Mouse (Mus musculus) T-helper 2 cell (primary cell): ENCODE results near the gene Fam117a.
"Not testable (repeated sequence)": the region's sequence is repeated elsewhere in the genome, so short reads cannot be mapped to it uniquely, and the experiment has no call there.

Experiments
- in situ Hi-C: fragments of 300-600 bp; cut with MboI, MseI; formaldehyde crosslinking; loops from one replicate; pipeline ENCODE4 v1.15.1; 2025; ENCODE audit warnings: high pct_unique_total_duplicates

Gene Fam117a

DNA sequence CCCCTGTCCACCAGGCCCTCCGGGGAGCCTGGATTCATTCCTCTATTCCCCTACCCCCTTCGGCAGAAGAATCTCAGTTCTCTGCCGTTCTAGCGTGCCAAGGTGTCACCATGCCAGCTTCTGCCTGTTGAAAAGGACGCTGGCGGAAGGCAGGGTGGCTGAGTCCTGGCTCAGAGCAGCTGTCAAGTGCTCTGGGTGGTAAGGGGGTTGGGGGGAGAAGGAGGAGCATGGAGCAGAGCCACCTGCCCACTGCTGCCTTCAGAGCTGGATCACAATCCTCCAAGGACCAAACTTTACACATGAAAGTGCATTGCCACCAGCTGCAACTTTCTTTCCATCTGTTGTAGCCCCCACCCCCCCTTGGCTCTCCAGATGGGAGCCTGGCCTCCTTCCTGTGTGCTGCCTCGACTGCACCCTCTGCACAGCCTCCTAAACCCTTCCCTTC, 55.4 kb downstream of the Fam117a start:
- in situ Hi-C loops: no loop called here

DNA sequence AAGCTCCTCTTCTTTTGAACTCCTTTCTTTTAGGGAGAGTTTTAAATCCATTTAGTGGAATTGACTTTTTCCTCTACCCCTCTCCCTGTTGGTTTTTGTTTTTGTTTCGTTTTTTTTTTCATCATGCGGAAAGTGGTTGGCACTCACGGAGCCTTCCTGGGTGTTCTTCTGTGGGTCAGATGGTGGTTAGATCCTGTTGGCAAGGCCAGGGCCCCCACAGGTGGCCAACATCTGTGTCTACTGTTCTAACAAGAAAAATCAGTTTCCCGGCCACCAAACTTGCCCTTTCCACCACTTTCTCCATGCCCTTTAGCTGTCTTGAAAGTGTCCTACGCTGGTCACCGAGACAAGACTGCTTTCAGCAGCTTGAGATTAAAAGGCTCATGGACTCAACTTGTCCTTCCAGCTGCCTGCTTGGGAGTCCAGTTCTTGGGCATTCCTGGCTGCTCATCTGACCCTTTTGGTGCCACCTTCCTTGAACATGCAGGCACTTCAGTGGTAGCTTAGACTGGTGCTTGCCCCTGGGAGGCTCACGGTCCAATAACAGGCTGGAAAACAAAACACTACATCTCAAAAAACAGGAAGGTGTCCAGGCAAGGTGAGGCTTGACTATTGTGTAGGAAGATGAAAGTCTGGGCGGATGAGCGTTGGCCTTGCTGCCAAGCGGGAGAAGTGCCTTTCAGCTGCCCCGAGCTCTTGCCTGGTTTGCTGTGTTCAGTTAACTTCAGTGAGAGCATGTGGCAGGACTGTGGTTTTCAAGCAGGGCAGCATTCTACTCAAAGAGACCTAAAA, 56.1 kb downstream of the Fam117a start:
- in situ Hi-C loops: no loop called here

DNA sequence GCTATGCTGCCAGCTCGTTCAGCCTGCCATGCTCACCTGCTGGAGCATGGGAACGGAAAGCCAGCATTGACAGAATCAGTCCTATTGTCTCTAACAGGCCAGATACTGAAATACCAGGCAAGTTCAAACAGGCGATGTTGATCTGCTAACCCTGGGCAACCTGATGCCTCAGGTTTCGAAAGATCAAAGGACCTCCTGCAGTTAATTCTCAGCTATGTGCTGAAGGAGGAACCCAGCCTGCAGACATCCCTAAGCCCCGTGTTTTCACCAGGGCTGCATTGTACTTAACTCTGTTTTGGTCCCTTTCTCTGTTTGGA, 56.6 kb downstream of the Fam117a start:
- in situ Hi-C loops: no loop called here

GRCm38 (mm10) chr11:95394112-95394511, 57.3 kb downstream of the Fam117a start:
- in situ Hi-C loops: no loop called here

GRCm38 (mm10) chr11:95396548-95396947, 59.7 kb downstream of the Fam117a start:
- in situ Hi-C loops: loop anchor here (5.0 kb wide), 1 partner anchor 126 kb away; no protein-coding TSS in a partner anchor

DNA sequence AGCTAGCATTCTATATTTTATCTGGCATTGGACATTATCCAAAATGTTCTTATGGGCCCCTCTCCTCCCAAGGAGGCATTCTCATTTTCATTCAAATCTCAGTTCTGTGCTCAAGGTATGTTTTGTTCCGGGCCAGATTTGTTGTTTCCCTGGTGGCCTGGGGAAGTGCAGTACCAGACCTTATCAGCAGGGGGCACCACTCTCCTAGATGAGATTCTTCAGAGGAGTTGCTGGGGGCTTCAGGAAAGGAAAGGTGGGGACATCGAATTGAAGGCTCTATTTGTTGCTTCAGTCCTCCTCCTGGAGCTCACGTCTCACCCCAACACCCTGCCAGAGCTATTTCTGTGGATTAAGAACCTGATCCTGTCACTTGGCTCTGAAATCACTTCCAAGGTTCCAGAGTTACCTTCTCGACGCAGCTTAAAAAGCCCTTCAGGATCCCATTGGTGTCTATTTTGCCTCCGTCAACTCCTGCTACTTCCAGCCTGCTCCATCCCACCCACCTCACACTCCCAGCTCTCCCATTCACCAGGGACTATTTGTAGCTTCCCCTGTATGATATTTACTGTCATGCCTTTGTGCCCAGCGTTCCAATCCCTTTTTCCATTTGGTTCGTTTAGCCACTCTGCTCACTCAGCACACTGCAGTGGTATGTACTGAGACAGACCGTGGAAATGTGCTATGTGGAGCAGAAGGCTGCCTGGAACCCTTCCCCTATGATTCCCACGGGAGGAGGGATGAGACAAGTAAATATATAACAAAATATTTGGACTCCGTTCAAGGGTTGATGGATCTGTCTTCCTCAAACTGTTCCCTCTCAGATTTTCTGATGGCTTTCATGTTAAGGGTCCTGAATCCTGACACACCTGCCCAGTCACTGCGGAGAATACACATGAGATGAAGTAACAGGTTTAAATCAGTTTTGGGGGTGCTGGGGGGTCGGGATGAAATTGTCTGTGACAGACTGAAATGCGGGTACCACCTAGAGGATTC, 61.3 kb downstream of the Fam117a start:
- in situ Hi-C loops: loop anchor here (5.0 kb wide), 1 partner anchor 124 kb away; no protein-coding TSS in a partner anchor

GRCm38 (mm10) chr11:95399520-95400020, 62.8 kb downstream of the Fam117a start:
- in situ Hi-C loops: loop anchor here (5.0 kb wide), 1 partner anchor 123 kb away; no protein-coding TSS in a partner anchor

GRCm38 (mm10) chr11:95401568-95401967, 64.8 kb downstream of the Fam117a start:
- in situ Hi-C loops: no loop called here

DNA sequence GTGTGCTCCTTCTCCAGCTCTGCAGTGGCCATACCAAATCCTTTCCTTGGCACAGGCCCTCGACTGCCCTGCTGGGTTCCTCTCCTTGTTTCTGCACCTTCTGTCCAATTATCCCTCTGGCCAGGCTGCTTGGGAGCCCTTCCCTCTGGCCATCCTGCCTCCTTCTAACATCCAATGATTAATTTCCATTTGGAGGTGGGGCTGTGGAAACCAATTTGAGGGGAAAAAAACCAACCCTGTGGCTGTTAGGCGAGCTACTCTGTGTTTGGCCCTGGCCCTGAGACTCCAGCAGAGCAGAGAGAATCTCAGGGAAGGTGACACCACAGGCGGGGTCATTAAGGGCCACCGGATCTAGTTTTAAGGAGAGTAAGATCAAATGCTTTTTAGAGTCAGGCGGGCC, 65.4 kb downstream of the Fam117a start:
- in situ Hi-C loops: no loop called here

DNA sequence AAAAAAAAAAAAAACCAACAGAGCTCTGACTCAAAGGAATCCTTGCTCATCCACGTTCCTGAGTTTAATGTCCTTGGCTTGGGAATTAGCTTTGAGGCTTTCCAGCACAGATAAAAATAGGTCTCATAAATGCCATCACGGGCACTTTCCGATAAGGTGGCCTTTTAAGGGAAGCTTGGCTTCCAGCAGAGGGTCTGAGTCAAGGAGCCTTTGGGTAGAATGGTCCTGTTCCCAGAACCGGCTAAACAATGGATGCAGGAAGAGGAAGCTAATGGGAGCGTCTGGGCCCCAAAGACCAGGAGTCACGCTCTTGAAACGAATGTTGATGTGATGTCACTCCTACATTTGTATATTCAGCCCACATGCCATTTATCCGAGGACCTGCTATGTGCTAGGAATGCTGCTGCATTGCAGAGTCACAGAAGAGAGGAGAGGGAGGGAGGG, 65.9 kb downstream of the Fam117a start:
- in situ Hi-C loops: no loop called here

- in situ Hi-C loops: no loop called here
Observed at GRCm38 (mm10) chr11:95403382-95404340, 66.8 kb downstream of the Fam117a start.

DNA sequence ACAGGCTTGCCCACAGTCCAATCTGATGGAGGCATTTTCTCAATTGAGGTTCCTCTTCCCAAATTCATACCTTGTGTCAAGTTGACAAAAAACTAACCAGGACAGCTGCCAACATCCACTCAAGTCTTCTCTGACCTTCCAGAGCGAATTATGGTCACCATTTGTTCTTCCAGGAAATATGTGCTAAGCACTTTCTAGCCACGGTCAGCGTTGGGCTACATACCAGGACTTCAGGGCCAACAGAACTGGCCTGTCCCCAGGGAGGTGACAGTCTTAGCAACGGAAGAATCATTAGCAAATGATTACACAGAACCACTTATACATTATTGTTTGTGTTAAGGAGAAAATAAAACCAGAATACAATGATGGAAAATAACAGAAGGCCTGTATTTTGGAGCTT, 69.0 kb downstream of the Fam117a start:
- in situ Hi-C loops: no loop called here

- in situ Hi-C loops: not testable (repeated sequence)
Observed at GRCm38 (mm10) chr11:95406398-95406797, 69.6 kb downstream of the Fam117a start.

GRCm38 (mm10) chr11:95409450-95410112, 72.8 kb downstream of the Fam117a start:
- in situ Hi-C loops: no loop called here

- in situ Hi-C loops: no loop called here
Observed at GRCm38 (mm10) chr11:95411453-95412013, 74.7 kb downstream of the Fam117a start.

DNA sequence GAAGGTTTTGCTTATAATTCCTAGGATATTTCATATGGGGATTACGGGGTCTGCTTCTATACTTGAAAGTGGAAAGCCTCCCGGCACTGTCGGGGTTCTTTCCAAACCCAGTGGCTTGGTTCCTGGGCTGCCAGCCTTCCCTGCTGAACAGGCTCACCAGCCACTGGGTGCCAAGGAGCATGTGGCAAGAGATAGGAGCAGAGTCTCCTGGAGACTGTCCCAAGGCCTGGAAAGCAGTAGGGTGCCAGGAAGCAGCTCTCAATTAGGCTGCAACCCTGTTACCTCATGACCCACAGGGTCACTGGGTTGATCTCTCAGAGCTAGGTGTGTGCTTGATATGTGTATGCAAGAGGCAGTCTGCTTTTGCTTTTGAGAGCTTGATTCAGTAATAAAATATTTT, 75.8 kb downstream of the Fam117a start:
- in situ Hi-C loops: no loop called here

DNA sequence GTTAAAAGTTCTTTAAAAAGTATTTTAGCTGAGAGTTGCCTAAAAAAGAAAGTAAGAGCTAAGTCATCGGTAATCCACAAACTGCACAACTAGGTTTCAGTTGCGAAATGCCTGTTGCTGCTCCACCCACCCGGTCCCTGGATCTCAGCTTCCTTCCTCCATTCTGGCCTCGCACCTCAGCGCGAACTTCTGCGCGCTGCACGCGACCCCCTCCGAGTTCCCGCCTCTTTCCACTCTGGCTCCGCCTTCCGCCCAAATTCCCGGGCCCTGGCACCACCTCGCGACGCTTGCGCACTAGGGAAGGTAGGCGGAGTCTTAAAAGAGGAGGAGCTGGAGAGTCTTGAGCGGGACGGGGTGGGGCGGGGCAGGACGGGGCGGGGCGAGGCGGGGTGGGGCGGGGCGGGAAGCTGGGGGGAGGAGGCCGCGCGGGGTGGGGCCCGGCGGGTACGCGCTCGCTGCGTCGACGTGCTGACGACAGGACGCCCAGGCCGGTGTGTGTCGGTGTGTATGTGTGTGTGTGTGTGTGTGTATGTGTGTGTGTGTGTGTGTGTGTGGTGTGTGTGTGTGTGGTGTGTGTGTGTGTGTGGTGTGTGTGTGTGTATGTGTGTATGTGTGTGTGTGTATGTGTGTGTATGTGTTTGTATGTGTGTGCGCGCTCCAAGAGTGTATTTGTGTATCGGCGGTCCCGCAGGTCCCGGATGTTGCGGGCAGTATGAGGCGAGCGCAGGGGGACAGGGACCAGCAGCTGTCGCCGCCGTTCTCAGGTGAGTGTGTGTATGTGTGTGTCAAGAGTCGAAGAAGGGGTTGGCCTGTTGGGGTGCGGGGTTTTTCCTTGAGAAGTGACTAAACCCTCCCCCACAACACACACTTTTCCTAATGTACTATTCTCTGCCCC, 77.1 kb downstream of the Fam117a start, which contains the start of gene Spop:
TSS of gene Spop (plus strand) at position 440 of the 895 bp plus-strand sequence.
- in situ Hi-C loops: no loop called here

- in situ Hi-C loops: no loop called here
Observed at GRCm38 (mm10) chr11:95414536-95415161, 77.8 kb downstream of the Fam117a start.
